Mouse (Mus musculus): ENCODE measurements at regions not wholly inside any gene's neighbourhood (a gene's known extent, or its start where the extent isn't known, plus 50 kb on each side); places are given as distances from the start of the nearest gene placed in this dataset.

DNA sequence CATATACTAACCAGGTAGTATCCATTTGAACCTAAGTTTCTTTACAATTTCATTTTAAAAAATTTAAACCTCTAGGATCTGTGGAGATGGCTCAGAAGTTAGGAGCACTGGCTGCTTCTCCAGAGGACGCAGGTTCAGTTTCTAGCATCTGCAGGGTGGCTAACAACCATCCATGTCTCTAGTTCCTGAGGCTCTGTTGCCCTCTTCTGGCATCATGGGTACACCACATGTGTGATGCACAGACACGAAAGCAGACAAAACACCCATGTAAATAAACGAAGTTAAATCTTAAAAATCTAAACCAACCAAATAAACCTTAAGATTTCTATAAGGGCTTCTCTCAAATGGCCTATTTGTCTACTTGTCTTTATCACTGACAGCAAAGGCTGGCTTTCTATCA, 157.6 kb upstream of the Nr5a2 start:
- Histone ChIP-seq H3K36me3 (ENCODE audit: control insufficient read depth, insufficient read depth, low read length, poor library complexity, severe bottlenecking) (no peaks in the 10 kb centered on the region), H3K4me3 (ENCODE audit: insufficient read depth in 1 of 2, low read depth in 1 of 2, low read length in 2 of 2, poor library complexity in 1 of 2, severe bottlenecking in 1 of 2) (no peak overlapping the region), H3K27ac (ENCODE audit: insufficient read depth, low read depth, low read length, poor library complexity, severe bottlenecking) (no peak overlapping the region), H3K9ac (ENCODE audit: insufficient read depth, low read depth, low read length, poor library complexity, severe bottlenecking) (no peak overlapping the region), H3K9me3 (ENCODE audit: control insufficient read depth, insufficient read depth, low read depth, low read length) (no peaks in the 10 kb centered on the region), H3K4me1 (ENCODE audit: control insufficient read depth in 2 of 2, insufficient read depth in 2 of 2, low read length in 2 of 2, poor library complexity in 1 of 2) (no peaks in the 10 kb centered on the region)
- peak; percentile 17 for DNase-seq (ENCODE audit: low read depth, low spot score)
- TF ChIP-seq ZNF384 (IDR thresholded peaks at IDR 0.05; ENCODE audit: low read depth, low read length) (no peak), ZC3H11A (IDR thresholded peaks at IDR 0.05; ENCODE audit: borderline replicate concordance, low read depth, low read length) (peak; percentile 88)
- in situ Hi-C loops (cut with MboI; ENCODE audit: low sequenced_read_pairs in 2 of 2, unreplicated experiment in 2 of 2), result loop anchor here (5.0 to 25.0 kb wide), 3 partner anchors 331 to 581 kb away; no protein-coding TSS in a partner anchor

DNA sequence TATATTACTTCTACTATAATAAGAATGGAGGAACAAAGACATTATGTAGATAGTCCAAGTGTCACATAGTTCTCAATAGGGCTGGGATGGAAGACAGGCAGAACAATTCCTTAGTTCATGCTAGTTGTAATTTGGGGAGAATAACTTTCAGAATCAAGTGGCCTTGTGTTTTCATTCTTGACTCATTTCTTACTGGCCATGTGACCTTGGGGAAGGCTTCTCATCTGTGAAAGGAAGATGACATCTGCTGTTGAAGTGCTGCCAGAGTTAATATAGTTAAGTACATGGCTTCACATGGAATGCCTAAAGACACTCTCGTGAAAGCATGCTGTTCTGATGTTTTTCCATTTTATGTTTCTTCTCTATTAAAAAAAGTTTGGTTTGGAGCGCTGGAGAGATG, 146.2 kb upstream of the Nr5a2 start:
- H3K9ac ChIP-seq (ENCODE audit: insufficient read depth, low read depth, low read length, poor library complexity, severe bottlenecking), result no peak overlapping the region
- no peaks in the 10 kb centered on the region for H3K36me3 ChIP-seq (ENCODE audit: control insufficient read depth, insufficient read depth, low read length, poor library complexity, severe bottlenecking)
- no peak for DNase-seq (ENCODE audit: low read depth, low spot score)
- no peak overlapping the region for H3K27ac ChIP-seq (ENCODE audit: insufficient read depth, low read depth, low read length, poor library complexity, severe bottlenecking)
- TF ChIP-seq HCFC1 (IDR thresholded peaks at IDR 0.05; ENCODE audit: borderline replicate concordance, insufficient read depth, low read length) (no peak), ZC3H11A (IDR thresholded peaks at IDR 0.05; ENCODE audit: borderline replicate concordance, low read depth, low read length) (no peak)
- in situ Hi-C loops (cut with MboI; ENCODE audit: low sequenced_read_pairs in 2 of 2, unreplicated experiment in 2 of 2), result loop anchor here (25.0 kb wide), 2 partner anchors 319 to 569 kb away; no protein-coding TSS in a partner anchor
- no peaks in the 10 kb centered on the region for H3K9me3 ChIP-seq (ENCODE audit: control insufficient read depth, insufficient read depth, low read depth, low read length)
- no peaks in the 10 kb centered on the region for H3K4me1 ChIP-seq (ENCODE audit: control insufficient read depth in 2 of 2, insufficient read depth in 2 of 2, low read length in 2 of 2, poor library complexity in 1 of 2)
- H3K4me3 ChIP-seq (ENCODE audit: insufficient read depth in 1 of 2, low read depth in 1 of 2, low read length in 2 of 2, poor library complexity in 1 of 2, severe bottlenecking in 1 of 2), result no peak overlapping the region

DNA sequence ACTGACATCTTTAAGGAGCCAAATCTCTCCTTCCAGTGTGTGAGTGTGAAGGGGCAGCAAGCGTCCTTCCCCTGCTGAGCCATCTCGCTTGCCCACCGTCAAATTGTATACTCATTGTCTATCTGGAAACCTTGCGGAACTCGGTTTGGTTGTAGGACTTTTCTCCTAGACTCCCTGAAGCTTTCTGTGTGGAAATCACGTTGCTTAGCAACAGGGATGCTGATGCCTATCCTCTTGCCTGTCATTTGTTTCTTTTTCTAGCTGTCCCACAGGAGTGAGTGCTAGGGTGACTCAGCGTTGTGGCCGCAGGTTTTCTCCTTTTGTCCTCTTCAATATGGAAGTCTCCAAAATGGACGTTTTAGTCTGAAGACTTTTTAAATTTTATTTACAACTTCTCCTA, 131.5 kb upstream of the Nr5a2 start:
- H3K36me3 ChIP-seq (ENCODE audit: control insufficient read depth, insufficient read depth, low read length, poor library complexity, severe bottlenecking), result no peaks in the 10 kb centered on the region
- no peak overlapping the region for H3K4me3 ChIP-seq (ENCODE audit: insufficient read depth in 1 of 2, low read depth in 1 of 2, low read length in 2 of 2, poor library complexity in 1 of 2, severe bottlenecking in 1 of 2)
- no peak overlapping the region for H3K27ac ChIP-seq (ENCODE audit: insufficient read depth, low read depth, low read length, poor library complexity, severe bottlenecking)
- H3K9me3 ChIP-seq (ENCODE audit: control insufficient read depth, insufficient read depth, low read depth, low read length), result no peaks in the 10 kb centered on the region
- H3K9ac ChIP-seq (ENCODE audit: insufficient read depth, low read depth, low read length, poor library complexity, severe bottlenecking), result no peak overlapping the region
- in situ Hi-C loops (cut with MboI; ENCODE audit: low sequenced_read_pairs in 2 of 2, unreplicated experiment in 2 of 2), result no loop called here
- DNase-seq (ENCODE audit: low read depth, low spot score), result peak; percentile 3
- TF ChIP-seq MAFK (IDR thresholded peaks at IDR 0.05; ENCODE audit: insufficient read depth, low read depth, low read length) (peak; percentile 43; the same call in 1 of the 2 replicates), ZNF384 (IDR thresholded peaks at IDR 0.05; ENCODE audit: low read depth, low read length) (no peak), CHD2 (IDR thresholded peaks at IDR 0.05; ENCODE audit: low read depth, low read length) (no peak), HCFC1 (IDR thresholded peaks at IDR 0.05; ENCODE audit: borderline replicate concordance, insufficient read depth, low read length) (no peak), ZC3H11A (IDR thresholded peaks at IDR 0.05; ENCODE audit: borderline replicate concordance, low read depth, low read length) (no peak)
- no peaks in the 10 kb centered on the region for H3K4me1 ChIP-seq (ENCODE audit: control insufficient read depth in 2 of 2, insufficient read depth in 2 of 2, low read length in 2 of 2, poor library complexity in 1 of 2)

DNA sequence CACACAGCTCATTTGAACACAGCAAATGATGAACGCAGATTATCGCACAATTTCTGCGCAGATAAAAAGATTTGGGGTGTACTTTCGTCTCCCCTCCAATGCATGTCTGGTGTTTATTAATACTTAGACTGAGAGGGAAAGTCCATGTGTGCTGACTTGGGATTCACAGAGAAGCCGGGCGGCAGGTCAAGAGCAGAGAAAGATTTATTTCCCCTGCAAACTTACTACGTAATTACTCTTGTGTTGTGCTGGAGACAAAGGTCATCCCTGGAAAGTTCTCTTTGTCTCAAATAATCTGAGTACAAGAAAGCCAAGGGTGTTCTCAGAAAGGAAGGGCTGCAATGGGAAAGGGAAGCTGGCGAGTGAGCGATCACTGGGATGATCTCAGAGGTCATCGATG, 127.9 kb upstream of the Nr5a2 start:
- DNase-seq (ENCODE audit: low read depth, low spot score), result no peak
- TF ChIP-seq HCFC1 (IDR thresholded peaks at IDR 0.05; ENCODE audit: borderline replicate concordance, insufficient read depth, low read length) (no peak), MAFK (IDR thresholded peaks at IDR 0.05; ENCODE audit: insufficient read depth, low read depth, low read length) (no peak), CHD2 (IDR thresholded peaks at IDR 0.05; ENCODE audit: low read depth, low read length) (no peak)
- in situ Hi-C loops (cut with MboI; ENCODE audit: low sequenced_read_pairs in 2 of 2, unreplicated experiment in 2 of 2), result no loop called here
- H3K9ac ChIP-seq (ENCODE audit: insufficient read depth, low read depth, low read length, poor library complexity, severe bottlenecking), result no peak overlapping the region
- no peaks in the 10 kb centered on the region for H3K9me3 ChIP-seq (ENCODE audit: control insufficient read depth, insufficient read depth, low read depth, low read length)
- H3K27ac ChIP-seq (ENCODE audit: insufficient read depth, low read depth, low read length, poor library complexity, severe bottlenecking), result no peak overlapping the region
- H3K36me3 ChIP-seq (ENCODE audit: control insufficient read depth, insufficient read depth, low read length, poor library complexity, severe bottlenecking), result no peaks in the 10 kb centered on the region
- no peaks in the 10 kb centered on the region for H3K4me1 ChIP-seq (ENCODE audit: control insufficient read depth in 2 of 2, insufficient read depth in 2 of 2, low read length in 2 of 2, poor library complexity in 1 of 2)
- no peak overlapping the region for H3K4me3 ChIP-seq (ENCODE audit: insufficient read depth in 1 of 2, low read depth in 1 of 2, low read length in 2 of 2, poor library complexity in 1 of 2, severe bottlenecking in 1 of 2)

DNA sequence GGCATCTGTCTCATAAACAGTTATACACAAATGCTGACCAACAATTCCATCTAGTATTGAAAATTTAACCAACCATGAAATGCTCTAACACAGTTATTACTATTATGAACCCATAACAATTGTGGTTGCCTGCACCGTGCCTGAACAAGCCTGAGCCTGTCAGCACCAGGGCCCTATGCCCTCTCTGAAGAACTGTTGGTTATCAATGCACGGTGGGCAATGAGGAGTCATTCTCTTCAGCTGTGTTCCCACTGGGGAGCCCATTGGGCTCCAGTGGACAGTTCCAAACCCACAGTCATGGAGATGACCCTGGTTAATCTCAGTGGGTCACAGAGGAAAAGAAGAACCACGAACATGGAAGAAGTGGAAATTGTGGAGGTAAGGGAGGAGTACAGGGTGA, 126.5 kb upstream of the Nr5a2 start:
- H3K4me3 ChIP-seq (ENCODE audit: insufficient read depth in 1 of 2, low read depth in 1 of 2, low read length in 2 of 2, poor library complexity in 1 of 2, severe bottlenecking in 1 of 2), result no peak overlapping the region
- no peaks in the 10 kb centered on the region for H3K36me3 ChIP-seq (ENCODE audit: control insufficient read depth, insufficient read depth, low read length, poor library complexity, severe bottlenecking)
- TF ChIP-seq HCFC1 (IDR thresholded peaks at IDR 0.05; ENCODE audit: borderline replicate concordance, insufficient read depth, low read length) (no peak), CHD2 (IDR thresholded peaks at IDR 0.05; ENCODE audit: low read depth, low read length) (no peak), MAFK (IDR thresholded peaks at IDR 0.05; ENCODE audit: insufficient read depth, low read depth, low read length) (no peak), ZNF384 (IDR thresholded peaks at IDR 0.05; ENCODE audit: low read depth, low read length) (no peak), ZC3H11A (IDR thresholded peaks at IDR 0.05; ENCODE audit: borderline replicate concordance, low read depth, low read length) (no peak)
- H3K4me1 ChIP-seq (ENCODE audit: control insufficient read depth in 2 of 2, insufficient read depth in 2 of 2, low read length in 2 of 2, poor library complexity in 1 of 2), result no peaks in the 10 kb centered on the region
- H3K27ac ChIP-seq (ENCODE audit: insufficient read depth, low read depth, low read length, poor library complexity, severe bottlenecking), result no peak overlapping the region
- no peak overlapping the region for H3K9ac ChIP-seq (ENCODE audit: insufficient read depth, low read depth, low read length, poor library complexity, severe bottlenecking)
- no peaks in the 10 kb centered on the region for H3K9me3 ChIP-seq (ENCODE audit: control insufficient read depth, insufficient read depth, low read depth, low read length)
- in situ Hi-C loops (cut with MboI; ENCODE audit: low sequenced_read_pairs in 2 of 2, unreplicated experiment in 2 of 2), result no loop called here
- no peak for DNase-seq (ENCODE audit: low read depth, low spot score)

Measured in ES-E14 (cell line).